In the genomic region with DNA sequence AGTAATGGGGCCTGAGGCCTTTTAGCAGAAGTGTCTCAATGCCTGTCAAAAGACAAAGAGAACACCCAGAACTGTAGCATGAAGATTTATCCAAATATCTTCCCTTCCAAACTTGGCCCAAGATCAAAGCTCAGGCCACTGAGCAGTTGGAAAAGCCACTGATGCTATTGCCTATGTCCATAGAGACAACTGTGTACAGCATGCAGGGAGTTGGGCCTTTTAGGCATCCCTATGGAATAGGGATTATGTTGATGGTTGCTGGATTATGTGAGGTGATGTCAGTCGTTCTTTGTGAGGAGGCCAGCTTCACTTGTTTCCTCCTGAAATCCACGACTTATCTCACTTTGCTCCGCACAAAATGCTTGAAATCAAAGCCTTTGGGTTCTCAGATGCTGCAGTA, we compare ENCODE assay signal across 29 mouse cellular contexts.
"Had no signal": no experiment of that assay in that cellular context is flagged by ENCODE, and none has a peak within 500 bp of the region (broad histone marks: within the 10 kb centered on the region; RNA-seq: fewer than 3 reads in every experiment).

No protein-coding gene starts in this region.

- H3K4me3 ChIP-seq: left cerebral cortex, adult 2 months; limb, embryonic 10.5 days; limb, embryonic 12.5 days; limb, embryonic 13.5 days; limb, embryonic 15.5 days; liver, embryonic 12.5 days; liver, embryonic 13.5 days; liver, embryonic 15.5 days; lung, embryonic 15.5 days; megakaryocyte, embryonic 14.5 days; midbrain, embryonic 10.5 days; midbrain, embryonic 12.5 days; midbrain, embryonic 15.5 days; myocyte; neural tube, embryonic 12.5 days had no signal

- H3K9ac ChIP-seq: limb, embryonic 12.5 days; limb, embryonic 13.5 days; limb, embryonic 15.5 days; liver, embryonic 12.5 days; liver, embryonic 13.5 days; liver, embryonic 14.5 days; liver, embryonic 15.5 days; liver, postnatal 0 days; lung, embryonic 15.5 days; midbrain, embryonic 12.5 days; midbrain, embryonic 15.5 days; neural tube, embryonic 12.5 days had no signal

- H3K4me1 ChIP-seq: limb, embryonic 10.5 days; limb, embryonic 12.5 days; limb, embryonic 13.5 days; limb, embryonic 15.5 days; liver, embryonic 12.5 days; liver, embryonic 13.5 days; liver, embryonic 15.5 days; lung, embryonic 15.5 days; megakaryocyte, embryonic 14.5 days; midbrain, embryonic 10.5 days; midbrain, embryonic 12.5 days; midbrain, embryonic 15.5 days; neural tube, embryonic 12.5 days had no signal

- H3K36me3 ChIP-seq: limb, embryonic 10.5 days; limb, embryonic 12.5 days; limb, embryonic 13.5 days; limb, embryonic 15.5 days; liver, embryonic 12.5 days; liver, embryonic 13.5 days; liver, embryonic 15.5 days; lung, embryonic 15.5 days; midbrain, embryonic 10.5 days; midbrain, embryonic 12.5 days; midbrain, embryonic 15.5 days; neural tube, embryonic 12.5 days had no signal

- H3K9me3 ChIP-seq: limb, embryonic 10.5 days; limb, embryonic 12.5 days; limb, embryonic 13.5 days; limb, embryonic 15.5 days; liver, embryonic 12.5 days; liver, embryonic 13.5 days; liver, embryonic 15.5 days; lung, embryonic 15.5 days; megakaryocyte, embryonic 14.5 days; midbrain, embryonic 10.5 days; midbrain, embryonic 12.5 days; midbrain, embryonic 15.5 days; neural tube, embryonic 12.5 days had no signal

- H3K27me3 ChIP-seq: limb, embryonic 12.5 days; limb, embryonic 13.5 days; limb, embryonic 15.5 days; liver, embryonic 12.5 days; liver, embryonic 13.5 days; liver, embryonic 15.5 days; lung, embryonic 15.5 days; megakaryocyte, embryonic 14.5 days; midbrain, embryonic 12.5 days; midbrain, embryonic 15.5 days; neural tube, embryonic 12.5 days had no signal

- H3K4me2 ChIP-seq: limb, embryonic 12.5 days; limb, embryonic 13.5 days; limb, embryonic 15.5 days; liver, embryonic 11.5 days; liver, embryonic 12.5 days; liver, embryonic 13.5 days; liver, embryonic 15.5 days; lung, embryonic 15.5 days; midbrain, embryonic 12.5 days; midbrain, embryonic 15.5 days; neural tube, embryonic 12.5 days had no signal

- H3K27ac ChIP-seq: left cerebral cortex, adult 2 months; limb, embryonic 10.5 days; limb, embryonic 12.5 days; limb, embryonic 13.5 days; limb, embryonic 15.5 days; liver, embryonic 12.5 days; liver, embryonic 13.5 days; liver, embryonic 14.5 days; liver, embryonic 15.5 days; lung, embryonic 15.5 days; macrophage; midbrain, embryonic 10.5 days; midbrain, embryonic 12.5 days; midbrain, embryonic 15.5 days; neural tube, embryonic 12.5 days had no signal

- ATAC-seq: liver, embryonic 12.5 days; liver, postnatal 0 days; lung, postnatal 0 days; midbrain, embryonic 15.5 days; midbrain, embryonic 16.5 days had no signal

- DNase-seq: left cerebral cortex, postnatal 4 days; liver; liver, embryonic 13.5 days; liver, postnatal 0 days; lung, adult 18-20 months; lung, adult 2 months; lung, postnatal 10 days; lung, postnatal 36 days; lung, postnatal 4 days; midbrain, embryonic 14.5 days had no signal
